In the genomic region with DNA sequence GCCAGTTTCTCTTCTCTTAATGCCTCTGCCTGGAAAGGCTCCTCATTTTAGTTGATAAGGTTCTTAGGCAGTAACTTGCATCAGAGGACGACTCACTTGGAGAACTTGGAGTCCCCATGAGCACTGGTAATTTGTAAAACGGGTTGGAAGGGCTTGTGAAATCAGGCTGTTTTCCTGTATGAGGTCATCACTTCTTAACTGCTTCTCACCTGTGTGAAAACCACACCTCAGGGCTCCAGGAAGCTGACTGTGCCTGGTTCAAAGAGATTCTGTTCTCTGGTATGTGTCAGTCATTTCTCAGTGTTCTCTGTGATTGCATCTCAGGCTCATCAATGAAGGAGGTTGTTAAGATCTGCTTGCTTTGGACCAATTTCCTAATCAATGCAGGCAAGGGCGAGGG, we compare ENCODE assay signal across 20 mouse cellular contexts. TPM values are rescaled to one million over a fixed set of nuclear protein-coding genes. Genes with fewer than 3 reads are reported as not detected.
DNase-seq lines count a peak whose midpoint lies in the region; ATAC-seq and TF ChIP-seq lines count a peak whose summit lies in the region.
"Had no signal": no experiment of that assay in that cellular context is flagged by ENCODE, and none has a peak within 500 bp of the region (broad histone marks: within the 10 kb centered on the region; RNA-seq: fewer than 3 reads in every experiment).

No protein-coding gene starts in this region.

- no peaks in the 10 kb centered on the region for H3K36me3 ChIP-seq in intestine, embryonic 15.5 days
- H3K36me3 ChIP-seq in intestine, postnatal 0 days (ENCODE audit: control insufficient read depth, insufficient read depth): no peaks in the 10 kb centered on the region
- H3K36me3 ChIP-seq: embryonic facial prominence, embryonic 12.5 days; heart, embryonic 12.5 days had no signal

- DNase-seq in 416B (ENCODE audit: low read depth): peak; percentile 48
- DNase-seq in induced T-regulatory cell, adult 2 months (ENCODE audit: low read depth): peak; percentile 11
- no peak for DNase-seq in left cerebral cortex, postnatal 10 days (ENCODE audit: extremely low spot score in 1 of 2, low spot score in 2 of 2)
- DNase-seq in gastrocnemius, adult 18-20 months (ENCODE audit: low spot score): no peak
- DNase-seq in cerebellum, postnatal 4 days (ENCODE audit: low spot score in 2 of 2): no peak
- DNase-seq: adrenal gland, adult 2 months; adrenal gland, postnatal 25 days; cerebellum, adult 2 months; cerebellum, postnatal 14 days; forebrain, postnatal 0 days; gastrocnemius, adult 2 months had no signal

- H3K27me3 ChIP-seq in intestine, embryonic 15.5 days (replicated peaks): no peaks in the 10 kb centered on the region
- H3K27me3 ChIP-seq in intestine, postnatal 0 days (replicated peaks; ENCODE audit: control insufficient read depth, insufficient read depth, low read length): no peaks in the 10 kb centered on the region
- H3K27me3 ChIP-seq: CH12.LX; embryonic facial prominence, embryonic 12.5 days; forebrain, embryonic 13.5 days; heart, embryonic 12.5 days had no signal

- H3K9ac ChIP-seq in intestine, embryonic 15.5 days: no peak overlapping the region
- H3K9ac ChIP-seq in intestine, postnatal 0 days (ENCODE audit: low read depth, low read length): no peak overlapping the region
- H3K9ac ChIP-seq: embryonic facial prominence, embryonic 12.5 days; forebrain, embryonic 13.5 days; forebrain, postnatal 0 days; heart, embryonic 12.5 days; hindbrain, embryonic 14.5 days had no signal

- no peak overlapping the region for H3K27ac ChIP-seq in intestine, embryonic 15.5 days
- H3K27ac ChIP-seq in intestine, postnatal 0 days (ENCODE audit: low read depth, low read length): no peak overlapping the region
- H3K27ac ChIP-seq in embryonic fibroblast, embryonic 13.5 days (ENCODE audit: insufficient read depth, low read length): 0 out of 2 replicates have a peak overlapping the region, but pooled peaks have one; percentile 77
- H3K27ac ChIP-seq: embryonic facial prominence, embryonic 12.5 days; forebrain, embryonic 13.5 days; gastrocnemius, adult 2 months; hindbrain, embryonic 10.5 days; hindbrain, embryonic 14.5 days had no signal

- no peak overlapping the region for H3K4me3 ChIP-seq in intestine, embryonic 15.5 days (replicated peaks)
- no peak overlapping the region for H3K4me3 ChIP-seq in intestine, postnatal 0 days (ENCODE audit: low read depth, low read length)
- H3K4me3 ChIP-seq in embryonic fibroblast, embryonic 13.5 days (ENCODE audit: insufficient read depth, low read length): no peak overlapping the region
- H3K4me3 ChIP-seq: embryonic facial prominence, embryonic 12.5 days; forebrain, embryonic 13.5 days; gastrocnemius, adult 2 months; heart, embryonic 12.5 days; hindbrain, embryonic 10.5 days had no signal

- WGBS in intestine, embryonic 15.5 days: 47% methylated on average over 3 of the region's 3 CpGs
- WGBS in intestine, postnatal 0 days: 39% methylated on average over 3 of the region's 3 CpGs

- H3K4me2 ChIP-seq in intestine, embryonic 15.5 days (replicated peaks): no peak overlapping the region
- H3K4me2 ChIP-seq in intestine, postnatal 0 days (replicated peaks; ENCODE audit: low read depth): no peak overlapping the region
- H3K4me2 ChIP-seq: embryonic facial prominence, embryonic 12.5 days; forebrain, embryonic 13.5 days; heart, embryonic 12.5 days; hindbrain, embryonic 14.5 days had no signal

- intact Hi-C loops in left cerebral cortex, postnatal 10 days (cut with DNase I): no loop called here

- no peak for TF ChIP-seq CTCF in intestine, postnatal 0 days (IDR thresholded peaks at IDR 0.05; ENCODE audit: low read depth)
- TF ChIP-seq CTCF in embryonic fibroblast, embryonic 13.5 days (IDR thresholded peaks at IDR 0.05; ENCODE audit: borderline replicate concordance, insufficient read depth, low read length): no peak

- H3K4me1 ChIP-seq in intestine, embryonic 15.5 days (replicated peaks): no peaks in the 10 kb centered on the region
- no peaks in the 10 kb centered on the region for H3K4me1 ChIP-seq in intestine, postnatal 0 days (replicated peaks; ENCODE audit: control insufficient read depth, insufficient read depth, low read length)
- H3K4me1 ChIP-seq in embryonic fibroblast, embryonic 13.5 days (ENCODE audit: control insufficient read depth, insufficient read depth, low read length): peaks cover 18% of the 10 kb centered on the region
- H3K4me1 ChIP-seq: hindbrain, embryonic 10.5 days had no signal

- no peak for TF ChIP-seq POLR2A in embryonic fibroblast, embryonic 13.5 days (IDR thresholded peaks at IDR 0.05; ENCODE audit: low read depth, low read length)

- H3K9me3 ChIP-seq in intestine, embryonic 15.5 days: no peaks in the 10 kb centered on the region
- H3K9me3 ChIP-seq in intestine, postnatal 0 days (ENCODE audit: control insufficient read depth): no peaks in the 10 kb centered on the region
- H3K9me3 ChIP-seq: embryonic facial prominence, embryonic 12.5 days; forebrain, embryonic 13.5 days; heart, embryonic 12.5 days; hindbrain, embryonic 10.5 days had no signal

- 0 out of 2 replicates have a peak, but pooled peaks have one; percentile 34 for ATAC-seq in intestine, embryonic 15.5 days
- no peak for ATAC-seq in intestine, postnatal 0 days
- ATAC-seq: forebrain, embryonic 13.5 days; forebrain, postnatal 0 days had no signal

RNA-seq across cellular contexts. Expression of a gene that starts 27.4 kb away (rescaled TPM):
- 3.5 and 3.6 TPM in 2 replicates for polyA plus RNA-seq in intestine, embryonic 15.5 days (2015; fragmentation: Nextera tagmentation; extraction: Ambion mirVana)
- 1.9 and 2.1 TPM in 2 replicates for polyA plus RNA-seq in intestine, postnatal 0 days (2015; fragmentation: Nextera tagmentation; extraction: Ambion mirVana)
- polyA plus RNA-seq in embryonic fibroblast, embryonic 13.5 days (2011; ENCODE audit: insufficient read length, low read depth, missing spikeins): 34.0 and 63.0 TPM in 2 replicates
- 10 to 100 TPM; 41.5 to 42.7 TPM for total RNA-seq in left cerebral cortex, postnatal 10 days (2021)
- 1 to 10 TPM; 4.2 to 5.2 TPM for total RNA-seq in gastrocnemius, adult 18-20 months (2021)

Comparison
In these comparisons a context has a peak if more than half of its experiments do, and no peak if none do; other contexts are left out.
1. DNase-seq: peak in 416B (single experiment) and induced T-regulatory cell, adult 2 months (single experiment); none in left cerebral cortex, postnatal 10 days (0 of 2), gastrocnemius, adult 18-20 months (single experiment) and cerebellum, postnatal 4 days (0 of 2).